Mouse (Mus musculus) layer of hippocampus, adult 11-12 months (tissue): ENCODE results near the gene Rabep1.

Experiments used
- DNase-seq: peaks from one replicate; pipeline ENCODE4 v3.0.0; 2022; ENCODE audit warnings: low spot score

Rabep1 gene

DNA sequence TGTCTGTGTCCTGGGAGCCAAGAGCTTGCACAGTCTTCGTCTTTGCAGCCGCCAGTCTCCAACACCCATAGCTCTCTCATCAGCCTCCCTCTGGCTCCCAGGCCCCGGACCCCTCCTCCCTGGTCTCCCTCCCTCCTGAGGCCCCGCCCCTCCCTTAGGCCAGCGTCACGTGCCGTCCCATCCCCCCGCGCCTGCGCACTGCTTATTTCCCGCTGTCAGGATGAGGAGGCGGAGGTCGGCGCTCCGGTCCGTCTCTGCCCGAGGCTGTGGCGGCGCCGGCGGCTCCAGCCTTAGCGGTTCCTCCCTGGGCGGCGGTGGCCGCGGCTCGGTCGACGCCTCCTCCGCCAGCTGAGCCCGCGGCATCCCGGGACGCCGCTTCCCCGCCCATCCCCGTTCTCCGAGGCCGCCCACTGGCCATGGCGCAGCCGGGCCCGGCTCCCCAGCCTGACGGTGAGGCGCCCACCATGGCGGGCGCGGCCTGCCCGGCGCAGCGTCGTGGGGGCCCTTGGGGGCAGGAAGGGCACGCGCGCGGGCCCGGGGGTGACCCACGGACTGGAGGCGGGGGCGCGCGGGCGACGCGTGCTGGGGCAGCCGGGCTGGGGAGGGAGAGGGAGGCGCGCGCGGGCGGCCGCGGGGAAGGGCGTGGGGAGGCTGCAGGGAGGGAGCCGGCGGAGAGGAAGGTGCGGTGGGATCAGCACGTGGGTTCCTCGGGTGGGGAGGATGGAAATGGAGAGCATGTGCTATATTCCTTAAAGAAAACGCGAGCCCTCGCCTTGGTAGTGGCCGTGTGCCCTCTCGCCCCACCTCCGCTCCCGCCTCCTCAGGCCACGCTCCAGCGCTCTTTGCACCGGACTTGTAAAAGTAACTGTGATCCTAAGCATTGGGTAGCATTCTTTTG lies at the start of gene Rabep1:
TSS of gene Rabep1 (plus strand) at position 220 of the 898 bp plus-strand sequence.
- peak; percentile 93 for DNase-seq

DNA sequence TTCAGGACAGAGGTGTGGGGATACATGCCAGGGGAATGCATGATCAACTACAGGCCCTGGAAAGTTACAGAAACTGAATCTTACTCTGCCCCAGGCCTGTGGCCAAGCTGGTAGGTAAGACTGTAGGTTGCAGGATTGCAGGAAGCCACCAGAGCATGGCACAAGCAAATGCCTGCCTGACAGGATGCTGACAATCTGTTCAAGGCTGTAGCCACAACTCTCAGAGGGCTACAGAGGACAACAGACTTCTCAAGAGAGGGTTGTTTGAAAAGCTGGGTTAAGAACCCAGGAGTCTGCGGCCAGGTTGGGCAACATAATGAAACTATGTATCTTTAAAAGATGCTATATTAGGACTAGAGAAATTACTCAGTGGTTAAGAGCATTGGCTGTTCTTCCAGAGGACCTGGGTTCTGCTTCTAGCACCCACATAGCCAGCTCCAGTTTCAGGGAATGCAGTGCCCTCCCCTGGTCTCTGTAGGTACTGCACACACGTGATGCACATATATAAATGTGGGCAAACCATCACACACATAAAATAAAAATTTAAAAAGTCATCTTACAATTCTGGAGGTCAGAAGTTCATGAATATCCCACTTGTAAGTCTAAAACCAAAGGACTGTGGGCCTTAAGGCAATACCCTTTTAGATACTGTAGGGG lies 42.2 kb upstream of the Rabep1 start:
- DNase-seq: no peak

DNA sequence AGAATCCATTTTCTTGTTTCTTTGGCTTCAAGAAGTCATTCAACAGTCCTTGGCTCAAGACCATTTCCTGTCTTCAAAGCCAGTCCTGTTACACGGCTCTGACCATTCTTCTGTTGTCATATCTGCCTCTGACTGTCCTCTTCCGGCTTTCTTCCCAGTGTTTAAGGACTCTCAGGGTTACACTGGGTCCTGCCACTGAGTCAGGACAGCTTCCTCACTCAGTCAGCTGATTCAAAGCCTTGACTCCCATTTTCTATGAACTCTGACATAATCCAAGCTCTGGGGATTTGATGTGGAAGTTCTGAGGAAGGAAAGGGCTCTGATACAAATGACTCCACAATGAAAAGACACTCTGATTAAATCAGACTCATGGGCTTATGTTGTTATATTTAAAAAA lies 41.7 kb upstream of the Rabep1 start:
- DNase-seq: no peak

DNA sequence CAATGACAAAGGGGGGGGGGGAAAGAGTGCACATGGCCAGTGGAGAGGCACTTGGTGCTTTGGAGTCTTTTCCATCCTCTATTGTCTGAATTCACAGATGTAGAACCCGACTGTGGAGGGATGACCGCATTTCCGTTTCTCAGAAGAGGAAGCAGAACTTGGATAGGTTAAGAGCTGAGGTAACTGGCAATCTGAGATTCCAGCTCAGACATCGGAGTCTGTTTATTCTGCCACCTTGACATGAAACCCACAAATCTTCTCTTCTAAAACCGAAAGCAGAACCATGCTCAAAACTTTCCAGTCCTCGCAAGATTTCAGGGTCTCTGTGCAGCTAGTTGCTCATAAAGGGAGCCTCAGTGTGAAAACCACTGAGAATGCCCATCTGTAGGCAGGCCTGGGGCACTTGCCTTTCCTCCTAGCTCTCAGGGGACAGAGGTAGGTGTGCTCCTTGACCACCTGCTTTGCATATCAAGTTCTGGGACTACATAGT lies 40.8 kb upstream of the Rabep1 start:
- DNase-seq: no peak

DNA sequence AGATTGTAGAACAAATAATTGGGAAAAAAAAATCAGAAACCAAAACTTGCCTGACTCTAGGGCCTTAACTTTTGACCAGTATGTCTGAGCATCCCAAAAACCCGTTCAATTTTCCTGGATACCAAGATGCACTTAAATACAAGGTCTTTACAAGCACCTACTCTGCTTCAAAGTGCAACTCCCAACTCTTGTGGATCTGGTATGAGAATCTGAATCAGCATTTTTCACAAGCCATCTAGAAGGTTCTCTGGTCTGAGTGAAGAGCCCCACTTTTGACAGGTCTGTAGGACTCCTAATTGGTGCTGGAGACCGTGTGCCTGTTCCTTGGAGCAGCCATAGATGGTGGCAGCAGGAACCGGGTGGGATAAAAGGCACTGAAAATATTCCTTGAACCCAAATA lies 40.2 kb upstream of the Rabep1 start:
- DNase-seq: no peak

DNA sequence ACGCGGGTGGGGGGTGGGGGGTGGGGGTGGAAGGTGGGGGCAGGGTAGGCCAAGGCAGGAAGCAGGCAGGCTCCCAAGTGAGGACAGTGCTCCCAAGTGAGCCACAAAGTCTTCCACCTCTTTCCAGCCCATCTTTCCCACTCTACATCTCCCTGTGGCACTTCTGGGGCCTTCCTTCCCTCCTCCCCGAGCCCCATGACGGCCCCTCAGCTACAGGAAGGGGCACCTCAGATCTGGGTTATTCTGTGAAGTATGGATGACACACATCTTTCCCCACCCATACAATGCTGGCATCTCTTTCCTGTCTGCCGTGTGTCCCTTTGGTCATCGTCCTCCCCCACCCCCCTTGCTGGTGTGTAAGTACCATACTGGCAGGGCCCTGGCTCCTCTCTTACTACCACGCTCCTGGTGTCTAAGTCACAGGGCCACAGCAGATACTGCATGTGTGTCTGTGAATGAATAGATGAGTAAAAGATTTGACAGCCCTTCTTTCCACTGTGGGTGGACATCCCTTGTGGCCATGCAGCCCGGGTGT lies 38.9 kb upstream of the Rabep1 start:
- DNase-seq: no peak

DNA sequence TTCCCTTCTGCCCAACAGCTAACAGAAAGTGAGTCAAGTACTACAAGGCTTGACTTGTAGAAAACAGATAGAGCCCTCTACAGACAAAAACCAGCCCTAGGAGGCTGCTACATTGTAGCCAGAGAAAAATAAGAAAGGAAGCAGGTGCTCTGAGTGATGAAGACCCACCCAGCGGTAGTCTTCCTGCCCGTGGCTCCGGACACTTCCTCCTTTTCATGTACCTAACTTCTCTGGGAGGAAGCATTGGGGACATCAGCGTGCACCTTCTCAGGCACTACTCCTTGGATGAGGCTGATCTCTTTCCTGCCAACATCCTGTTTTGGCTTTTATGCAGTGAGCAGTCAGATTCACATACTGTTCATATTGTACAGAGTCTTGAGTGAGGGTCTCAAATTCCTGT lies 37.9 kb upstream of the Rabep1 start:
- DNase-seq: no peak

DNA sequence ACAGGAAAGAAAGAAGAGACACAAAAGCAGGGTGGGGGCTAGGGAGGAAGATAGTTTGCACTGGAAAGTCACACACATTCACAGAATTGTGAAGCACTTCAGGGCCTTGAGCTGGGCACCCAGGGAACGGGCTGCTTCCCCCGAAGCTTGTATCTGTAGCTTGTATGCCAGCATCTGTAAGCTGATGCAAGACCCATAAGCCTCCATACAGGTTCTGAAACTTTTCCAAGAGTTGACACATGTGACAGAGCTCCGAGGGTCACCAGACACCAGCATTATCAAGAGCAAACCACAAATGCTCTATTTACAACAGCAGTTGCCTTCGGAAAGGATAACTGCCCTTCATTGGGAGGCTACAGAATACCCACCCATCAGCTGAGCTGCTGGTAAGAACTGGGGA lies 36.9 kb upstream of the Rabep1 start:
- DNase-seq: no peak

DNA sequence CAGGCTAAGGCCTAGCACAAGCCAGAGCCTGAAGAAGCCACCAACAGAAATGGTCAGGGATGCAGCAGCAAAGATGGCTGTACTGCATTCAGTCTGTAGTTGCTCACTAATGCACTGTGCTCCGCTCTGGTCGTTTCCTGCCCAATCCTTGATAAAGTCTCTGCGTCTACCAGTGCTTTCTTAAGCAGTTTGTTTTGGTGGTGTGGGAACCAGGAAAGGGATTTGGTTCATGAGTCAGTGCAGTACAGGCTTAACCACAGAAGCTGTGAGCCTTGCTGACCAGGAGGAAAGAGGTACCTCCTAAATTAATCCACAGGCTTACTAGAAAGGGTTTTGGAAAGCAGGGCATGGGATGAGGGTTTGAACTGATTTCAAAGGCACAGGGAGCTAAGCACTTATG lies 36.5 kb upstream of the Rabep1 start:
- no peak for DNase-seq

DNA sequence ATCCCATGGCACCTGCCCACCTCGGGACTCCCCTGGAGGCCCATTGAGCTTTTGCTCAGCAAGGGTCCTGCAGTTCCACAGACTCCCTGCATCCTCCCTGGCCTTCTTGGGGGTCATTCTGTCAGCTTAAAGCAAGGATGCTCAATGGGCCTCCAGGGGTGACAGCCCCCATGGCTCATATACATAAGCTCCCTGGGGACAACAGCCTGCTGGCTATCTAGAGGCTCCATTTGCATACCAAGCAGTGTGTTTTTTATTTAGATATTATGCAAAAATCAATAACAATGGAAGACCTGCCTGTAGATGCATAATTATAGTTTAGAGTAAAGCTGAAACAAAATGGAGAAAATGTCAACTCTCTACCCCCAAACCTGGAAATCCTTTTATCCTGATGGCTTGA lies 35.6 kb upstream of the Rabep1 start:
- DNase-seq: no peak

DNA sequence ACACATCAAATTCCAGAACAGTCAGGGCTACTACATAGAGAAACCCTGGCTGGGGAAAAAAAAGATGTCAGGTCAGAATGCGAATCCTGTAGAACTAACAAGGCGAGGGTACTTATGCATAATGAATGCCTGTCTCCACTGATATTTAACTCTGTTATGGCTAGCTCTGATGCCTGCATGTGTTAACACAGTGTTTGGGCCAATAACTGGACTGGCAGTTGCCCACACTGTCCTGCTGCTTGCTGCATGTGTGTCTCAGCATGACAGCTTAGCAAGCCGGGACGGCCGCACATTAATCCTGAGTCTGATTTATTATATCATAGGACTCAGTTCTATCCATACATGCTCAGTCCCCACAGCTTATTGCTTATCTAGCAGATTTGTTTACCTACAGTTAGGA lies 33.5 kb upstream of the Rabep1 start:
- DNase-seq: no peak

DNA sequence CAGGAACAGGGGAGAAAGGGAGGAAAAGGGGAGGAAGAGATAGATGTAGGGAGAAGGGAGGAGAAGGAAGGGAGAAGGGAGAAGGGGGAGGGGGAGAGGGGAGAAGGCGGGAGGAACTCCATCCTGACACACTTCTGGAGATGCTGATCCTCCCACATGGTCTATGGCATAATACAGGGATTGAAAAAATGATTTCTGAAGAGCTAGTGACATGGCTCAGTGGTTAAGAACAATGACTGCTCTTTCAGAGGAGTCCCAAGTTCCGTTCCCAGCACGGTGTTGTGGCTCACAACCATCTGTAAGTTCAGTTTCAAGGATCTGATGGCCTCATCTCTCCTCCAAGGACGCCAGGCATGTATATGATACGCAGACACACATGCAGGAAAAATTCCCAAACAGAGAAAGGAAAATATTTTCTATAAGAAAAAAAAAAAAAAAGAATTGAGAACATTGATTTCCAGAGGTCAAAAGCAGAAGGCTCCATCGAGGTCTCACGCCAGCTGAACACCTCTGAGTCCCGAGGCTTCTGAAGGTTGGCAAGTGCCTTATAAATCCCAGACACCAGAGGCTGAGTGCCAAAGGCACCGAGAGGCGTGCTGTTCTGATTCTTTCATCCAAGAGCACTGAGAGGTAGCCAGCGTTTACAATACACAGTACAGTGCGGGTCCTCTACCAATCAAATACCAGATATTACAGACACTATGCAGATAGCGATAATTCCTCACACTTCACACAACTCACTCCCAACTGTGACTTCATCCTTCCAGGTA lies 32.9 kb upstream of the Rabep1 start:
- DNase-seq: no peak

DNA sequence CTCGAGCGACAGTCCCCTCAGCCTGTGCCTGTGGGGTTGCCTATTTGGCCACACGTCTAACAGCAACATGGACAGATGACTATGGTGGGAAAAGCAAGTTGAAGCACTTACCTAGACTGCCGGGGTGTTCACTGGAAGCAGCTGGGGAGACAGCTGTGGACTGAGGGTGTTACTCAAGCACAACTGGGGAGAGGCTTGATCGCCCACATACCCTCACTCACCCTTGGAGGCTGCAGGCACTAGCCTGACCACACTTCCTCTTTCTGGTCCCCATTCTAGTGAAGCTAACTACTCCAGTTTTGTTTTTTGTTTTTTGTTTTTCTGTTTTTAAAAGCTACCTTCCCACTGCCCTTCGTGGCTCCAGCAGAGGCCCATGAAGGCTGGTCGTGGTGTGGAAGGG lies 32.2 kb upstream of the Rabep1 start, which contains the start of gene Scimp:
TSS of gene Scimp (minus strand) at position 222 of the 400 bp plus-strand sequence.
- DNase-seq: no peak

DNA sequence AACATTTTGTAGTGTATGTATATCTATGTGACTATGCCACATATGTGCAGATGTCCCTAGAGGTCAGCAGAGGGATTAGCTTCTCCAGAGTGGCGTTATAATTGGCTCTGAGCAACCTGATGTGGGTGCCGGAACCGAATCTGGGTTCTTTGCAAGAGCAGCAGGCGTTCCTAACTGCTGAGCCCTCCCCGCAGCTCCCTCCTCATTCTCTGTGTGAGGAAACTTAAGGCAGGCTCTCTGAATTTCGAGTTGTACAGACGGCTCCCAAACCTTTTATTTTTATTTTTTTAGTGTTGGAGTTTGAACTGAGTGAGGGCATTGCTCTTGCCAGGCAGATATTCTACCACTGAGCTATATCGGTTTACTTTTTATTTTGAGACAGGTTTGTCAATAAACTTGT lies 29.5 kb upstream of the Rabep1 start:
- no peak for DNase-seq

DNA sequence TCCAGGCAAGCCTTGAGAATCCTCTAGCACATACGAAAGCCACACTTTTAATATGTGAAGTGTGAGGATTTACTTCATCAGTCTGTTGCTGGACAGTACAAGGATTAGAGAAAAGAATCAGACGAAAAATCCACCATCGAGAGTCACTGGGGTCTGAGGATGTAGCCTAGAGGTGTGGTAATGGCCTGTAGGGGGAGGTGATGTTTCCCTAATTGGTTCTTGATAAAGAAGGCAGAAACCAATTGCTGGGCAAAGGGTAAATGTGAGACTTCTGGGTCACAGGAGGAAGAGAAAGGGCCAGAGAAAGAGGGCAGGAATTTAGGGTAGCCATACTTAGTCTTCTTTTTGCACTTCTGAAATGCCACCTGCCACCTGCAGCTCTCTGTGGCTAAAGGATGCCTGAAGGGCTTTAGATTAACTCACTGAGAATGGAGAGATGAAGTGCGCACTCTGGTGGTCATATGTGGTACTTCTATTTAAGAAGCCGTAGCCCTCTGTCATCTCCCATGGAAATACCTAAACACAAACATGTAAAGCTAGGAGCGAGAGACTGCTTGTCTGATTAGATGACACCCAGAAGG lies 29.0 kb upstream of the Rabep1 start:
- DNase-seq: peak; percentile 74

DNA sequence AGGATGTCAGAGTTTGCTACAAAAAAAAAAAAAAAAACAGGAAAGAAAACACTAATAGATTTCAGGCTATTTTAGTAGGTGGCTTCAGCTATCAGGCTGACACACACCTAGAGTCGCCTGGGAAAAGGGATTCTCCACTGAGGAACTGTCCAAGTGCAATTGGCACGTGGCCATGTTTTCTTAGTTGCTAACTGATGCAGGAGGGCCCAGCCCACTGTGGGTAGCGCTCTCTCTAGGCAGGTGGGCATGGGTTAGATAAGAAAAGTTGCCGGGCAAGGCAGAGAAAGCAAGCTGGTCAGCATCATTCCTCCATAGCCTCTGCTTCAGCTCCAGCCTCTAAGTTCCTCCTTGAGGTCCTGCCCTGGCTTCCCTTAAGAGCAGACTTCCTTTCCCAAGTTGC lies 27.8 kb upstream of the Rabep1 start:
- DNase-seq: no peak

DNA sequence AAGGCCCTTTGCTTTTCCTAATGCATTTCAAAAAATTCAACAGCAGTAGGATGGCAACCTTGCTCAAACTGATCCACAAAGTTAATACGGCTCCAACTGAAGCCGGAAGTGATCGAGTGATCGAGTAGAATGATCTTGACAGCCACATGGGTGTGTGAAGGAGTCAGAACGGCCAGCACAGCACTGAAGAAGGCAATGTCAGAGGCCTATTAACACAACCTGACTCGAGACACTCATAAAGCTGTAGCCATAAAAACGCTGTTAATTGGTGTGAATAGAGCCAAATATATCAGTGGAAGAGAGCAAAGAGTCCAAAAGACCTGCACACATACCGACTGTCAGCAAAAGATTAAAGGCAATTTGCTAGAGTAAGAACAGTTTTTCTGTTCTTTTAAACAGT lies 24.5 kb upstream of the Rabep1 start:
- no peak for DNase-seq

DNA sequence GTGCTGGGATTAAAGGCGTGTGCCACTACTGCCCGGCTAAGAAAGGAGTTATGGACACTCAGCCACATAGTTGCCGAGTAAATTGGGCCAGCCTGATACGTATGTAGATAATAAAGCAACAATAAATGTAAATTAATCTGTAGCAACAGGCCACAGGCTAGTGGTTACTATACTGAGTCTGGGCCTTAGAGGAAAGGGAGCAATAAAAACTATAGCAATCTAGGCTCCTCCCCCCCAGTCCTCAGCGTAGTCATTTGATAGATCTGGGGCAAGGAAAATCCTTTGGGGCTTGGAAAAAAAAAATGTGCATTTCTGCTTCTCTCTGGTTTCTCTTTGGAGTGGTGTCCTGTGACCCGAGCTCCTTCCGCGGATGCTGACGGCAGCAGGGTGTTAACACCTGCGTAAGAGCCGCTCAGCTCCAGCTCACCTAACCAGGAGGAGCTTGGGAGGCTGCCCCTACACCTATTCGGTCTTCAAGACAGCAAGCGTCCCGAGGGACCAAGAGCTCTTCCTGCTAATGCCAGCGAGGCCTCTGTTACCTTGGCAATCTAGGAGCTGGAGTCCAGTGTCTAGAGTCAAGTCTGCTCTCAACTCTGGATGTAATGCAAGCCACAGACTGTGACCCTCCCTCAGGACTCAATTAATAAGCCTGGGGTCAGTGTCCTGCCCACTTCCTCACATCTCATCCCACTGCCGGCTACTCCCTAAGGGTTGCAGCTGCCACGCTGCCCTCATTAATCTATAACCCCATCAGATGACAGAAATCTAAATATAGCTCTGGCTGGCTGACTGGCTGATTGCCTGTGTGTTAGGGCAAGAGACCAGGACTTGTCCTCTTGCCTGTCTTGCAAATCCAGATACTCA lies 22.6 kb upstream of the Rabep1 start:
- DNase-seq: no peak

DNA sequence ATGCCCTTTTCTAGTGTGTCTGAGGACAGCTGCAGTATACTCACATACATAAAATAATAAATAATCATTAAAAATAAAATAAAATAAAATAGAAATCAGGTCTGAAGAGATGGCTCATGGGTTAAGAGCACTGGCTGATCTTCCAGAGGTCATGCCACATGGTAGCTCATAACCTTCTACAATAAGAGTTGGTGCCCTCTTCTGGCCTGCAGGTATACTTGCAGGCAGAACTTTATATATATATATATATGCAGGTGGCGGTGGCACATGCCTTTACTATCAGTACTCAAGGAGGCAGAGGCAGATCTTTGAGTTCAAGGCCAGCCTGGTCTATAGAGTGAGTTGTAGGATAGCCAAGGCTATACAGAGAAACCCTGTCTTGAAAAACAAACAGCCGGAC lies 18.4 kb upstream of the Rabep1 start:
- DNase-seq: no peak

DNA sequence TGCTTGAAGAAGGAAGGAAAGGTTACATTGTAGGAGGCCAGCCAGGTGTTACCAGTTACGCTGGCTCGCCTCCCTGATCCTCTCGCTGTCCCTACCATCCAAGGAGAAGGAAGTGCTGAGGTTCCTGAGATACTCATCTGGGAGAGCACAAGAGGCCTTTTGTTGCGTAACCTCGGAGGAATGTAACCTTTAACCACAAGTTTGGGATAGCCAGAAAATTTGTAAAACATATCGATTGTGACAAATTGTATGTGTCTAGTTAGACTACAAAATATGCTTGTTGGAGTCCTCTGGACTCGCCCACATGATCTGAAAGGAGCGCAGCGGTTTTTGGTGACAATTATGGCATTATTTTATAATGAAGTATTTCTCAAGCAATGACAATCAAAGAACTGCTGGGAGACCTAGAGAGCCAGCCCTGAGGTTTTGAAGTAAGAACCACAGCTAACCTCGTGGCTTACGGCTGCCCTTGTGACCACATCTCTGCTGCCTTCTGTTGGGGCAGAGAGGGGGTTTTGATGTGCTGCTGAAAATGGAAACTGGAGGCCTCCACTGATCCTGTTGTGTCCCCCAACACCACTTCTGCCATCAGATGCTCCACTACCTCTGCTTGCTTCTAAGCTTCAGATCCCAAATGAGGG lies 15.5 kb upstream of the Rabep1 start:
- DNase-seq: no peak
